Mouse (Mus musculus): ENCODE results near the gene Cytl1. TPM values are rescaled to one million over a fixed set of nuclear protein-coding genes. Genes with fewer than 3 reads are reported as not detected.

The Cytl1 gene
- polyA plus RNA-seq, 1 experiment from 2014 or later = 46.5 TPM

- H3K4me2 ChIP-seq (ENCODE audit: low read depth, low read length) = no peak overlapping the region
- H3K36me3 ChIP-seq (ENCODE audit: control insufficient read depth, insufficient read depth, low read length) = no peaks in the 10 kb centered on the region
- no peaks in the 10 kb centered on the region for H3K9me3 ChIP-seq (ENCODE audit: control insufficient read depth, low read length)
- DNase-seq (ENCODE audit: low spot score) (no peak), ATAC-seq (ENCODE audit: low read depth) (no peak)
- H3K4me1 ChIP-seq (ENCODE audit: control insufficient read depth, insufficient read depth, low read length) = peaks cover 4% of the 10 kb centered on the region; the same call in 1 of the 2 replicates
- no peaks in the 10 kb centered on the region for H3K27me3 ChIP-seq (replicated peaks; ENCODE audit: control insufficient read depth, insufficient read depth, low read length)
- H3K9ac ChIP-seq (ENCODE audit: low read depth, low read length) = no peak overlapping the region
- H3K4me3 ChIP-seq (ENCODE audit: low read depth, low read length) = no peak overlapping the region
- 33% methylated on average over 5 of the region's 5 CpGs for WGBS
- H3K27ac ChIP-seq (replicated peaks; ENCODE audit: low read depth, low read length) = no peak overlapping the region
Measured at GRCm38 (mm10) chr5:37775681-37776080, 40.4 kb downstream of the Cytl1 start.

GRCm38 (mm10) chr5:37783306-37783705 is 48.0 kb downstream of the Cytl1 start:
- Histone ChIP-seq H3K9me3 (ENCODE audit: control insufficient read depth, low read length) (no peaks in the 10 kb centered on the region), H3K4me3 (ENCODE audit: low read depth, low read length) (no peak overlapping the region), H3K27me3 (replicated peaks; ENCODE audit: control insufficient read depth, insufficient read depth, low read length) (no peaks in the 10 kb centered on the region), H3K27ac (replicated peaks; ENCODE audit: low read depth, low read length) (no peak overlapping the region), H3K4me1 (ENCODE audit: control insufficient read depth, insufficient read depth, low read length) (no peaks in the 10 kb centered on the region), H3K9ac (ENCODE audit: low read depth, low read length) (no peak overlapping the region), H3K36me3 (ENCODE audit: control insufficient read depth, insufficient read depth, low read length) (no peaks in the 10 kb centered on the region), H3K4me2 (ENCODE audit: low read depth, low read length) (no peak overlapping the region)
- 38% methylated on average over 8 of the region's 8 CpGs for WGBS
- ATAC-seq (ENCODE audit: low read depth) (no peak; the same call in 1 of the 2 replicates), DNase-seq (ENCODE audit: low spot score) (peak; percentile 61)

DNA sequence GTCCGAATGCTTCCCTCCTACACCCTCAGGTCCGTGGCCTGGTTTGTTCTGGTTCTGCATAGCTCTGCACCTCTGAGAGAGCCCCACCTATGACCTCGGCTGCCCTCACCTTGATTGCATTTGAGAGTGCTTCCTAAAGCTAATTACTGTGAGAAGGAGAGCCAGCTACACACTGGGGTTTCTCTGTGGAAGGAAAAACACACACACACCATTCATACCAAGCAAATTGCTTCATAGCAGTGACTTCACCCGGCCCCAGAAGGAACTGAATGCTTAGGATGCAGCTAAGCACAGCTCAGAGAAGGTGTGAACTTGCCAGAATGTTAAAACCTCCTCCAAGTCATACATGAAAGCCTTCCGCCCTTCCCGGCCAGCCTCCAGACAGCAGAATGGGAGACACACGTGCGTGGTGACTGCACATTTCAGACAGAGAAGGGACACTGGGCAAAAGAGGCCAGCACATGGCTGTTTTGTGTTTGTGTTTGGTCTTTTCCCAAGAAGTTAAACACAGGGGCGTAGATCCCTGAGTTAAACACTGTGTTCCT is 49.6 kb downstream of the Cytl1 start:
- H3K4me1 ChIP-seq (ENCODE audit: control insufficient read depth, insufficient read depth, low read length) = no peaks in the 10 kb centered on the region
- H3K9ac ChIP-seq (ENCODE audit: low read depth, low read length) = no peak overlapping the region
- no peaks in the 10 kb centered on the region for H3K36me3 ChIP-seq (ENCODE audit: control insufficient read depth, insufficient read depth, low read length)
- ATAC-seq (ENCODE audit: low read depth) (peak; percentile 63), DNase-seq (ENCODE audit: low spot score) (peak; percentile 61)
- H3K27ac ChIP-seq (replicated peaks; ENCODE audit: low read depth, low read length) = no peak overlapping the region
- no peaks in the 10 kb centered on the region for H3K27me3 ChIP-seq (replicated peaks; ENCODE audit: control insufficient read depth, insufficient read depth, low read length)
- H3K9me3 ChIP-seq (ENCODE audit: control insufficient read depth, low read length) = no peaks in the 10 kb centered on the region
- 57% methylated on average over 9 of the region's 9 CpGs for WGBS
- H3K4me3 ChIP-seq (ENCODE audit: low read depth, low read length) = no peak overlapping the region
- no peak overlapping the region for H3K4me2 ChIP-seq (ENCODE audit: low read depth, low read length)

Other genes starting within 250 kb of the Cytl1 start
- 5.0 and 5.1 TPM in 2 replicates for gene Stk32b, start 18.3 kb upstream of the Cytl1 start, polyA plus RNA-seq (2014; fragmentation: Nextera tagmentation; extraction: Ambion mirVana)
- 73.2 and 82.9 TPM in 2 replicates for gene Msx1, start 89.1 kb downstream of the Cytl1 start, polyA plus RNA-seq (2014; fragmentation: Nextera tagmentation; extraction: Ambion mirVana)

Data from embryonic facial prominence, embryonic 14.5 days (tissue).